Mouse (Mus musculus): Measurements from ENCODE around the gene Otub1.

DNA sequence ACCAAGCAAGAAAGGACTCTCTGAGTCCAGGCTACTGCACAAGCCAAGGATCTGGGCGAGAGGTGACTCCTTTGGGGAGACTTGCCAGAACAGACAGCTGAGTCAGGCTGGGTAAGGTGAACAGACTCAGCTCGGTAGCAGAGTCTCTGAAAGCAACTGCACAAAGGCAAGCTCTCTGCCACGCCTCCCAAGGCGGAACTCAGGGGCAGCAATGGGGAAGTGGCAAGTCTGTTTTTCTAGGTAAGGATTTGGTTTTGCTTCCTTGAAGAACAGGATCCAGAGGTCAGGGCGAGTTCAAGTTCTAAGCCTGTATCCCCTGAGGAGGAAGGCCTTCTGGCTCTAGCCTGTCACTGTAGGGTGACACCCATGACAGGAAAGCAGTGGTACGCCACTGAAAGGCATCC is 20.4 kb upstream of the Otub1 start:
- TF ChIP-seq CTCF (IDR thresholded peaks at IDR 0.05; ENCODE audit: borderline replicate concordance, control insufficient read depth, extremely low read depth, insufficient read depth, low read length, poor library complexity) (no peak), POLR2A (IDR thresholded peaks at IDR 0.05; ENCODE audit: control insufficient read depth, extremely low read depth, insufficient read depth, low read length, poor library complexity) (no peak)

Measured in thymus, adult 2 months (tissue).